Mouse (Mus musculus) cerebellum, adult 9-11 months (tissue): ENCODE data around the gene Stx5a.
A peak's percentile ranks its signal among the peaks of the same experiment; 100 is the strongest.

ENCODE experiments used
- DNase-seq: peaks from one replicate; pipeline ENCODE4 v3.0.0; 2022

Gene Stx5a

DNA sequence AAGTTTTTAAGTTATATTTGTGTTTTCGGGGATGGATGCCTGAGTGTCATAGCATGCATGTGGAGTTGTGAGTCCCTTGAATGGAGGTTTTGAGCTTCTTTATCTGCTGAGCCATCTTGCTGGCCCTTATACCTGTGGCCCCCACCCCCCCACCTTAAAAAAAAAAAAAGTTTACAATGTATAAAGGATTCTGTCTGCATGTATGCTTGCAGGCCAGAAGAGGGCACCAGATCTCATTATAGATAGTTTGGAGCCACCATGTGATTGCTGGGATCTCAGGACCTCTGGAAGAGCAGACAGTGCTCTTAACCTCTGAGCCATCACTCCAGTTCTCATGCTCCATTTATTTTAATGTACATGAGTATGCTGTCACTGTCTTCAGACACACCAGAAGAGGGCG lies 6.2 kb downstream of the Stx5a start:
- no peak for DNase-seq

DNA sequence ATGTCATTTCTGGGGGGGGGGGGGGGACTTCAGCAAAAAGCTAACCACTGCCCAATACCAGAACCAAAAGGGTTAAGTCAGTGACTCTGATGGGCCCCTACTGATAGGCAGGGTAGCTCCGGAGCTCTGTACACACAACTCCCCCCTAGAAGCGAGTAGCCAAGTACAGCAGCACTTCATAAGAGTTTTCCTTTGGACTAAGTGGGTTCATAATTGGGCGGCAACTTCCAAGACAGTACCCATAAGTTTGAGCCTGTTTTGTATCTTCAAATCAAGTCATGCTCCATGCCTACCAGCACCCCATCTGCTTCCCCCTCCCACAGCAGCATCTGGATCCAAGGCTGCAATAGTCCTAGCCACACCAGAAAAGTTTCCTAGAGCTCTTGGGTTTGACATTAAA lies 14.4 kb downstream of the Stx5a start:
- DNase-seq: no peak

DNA sequence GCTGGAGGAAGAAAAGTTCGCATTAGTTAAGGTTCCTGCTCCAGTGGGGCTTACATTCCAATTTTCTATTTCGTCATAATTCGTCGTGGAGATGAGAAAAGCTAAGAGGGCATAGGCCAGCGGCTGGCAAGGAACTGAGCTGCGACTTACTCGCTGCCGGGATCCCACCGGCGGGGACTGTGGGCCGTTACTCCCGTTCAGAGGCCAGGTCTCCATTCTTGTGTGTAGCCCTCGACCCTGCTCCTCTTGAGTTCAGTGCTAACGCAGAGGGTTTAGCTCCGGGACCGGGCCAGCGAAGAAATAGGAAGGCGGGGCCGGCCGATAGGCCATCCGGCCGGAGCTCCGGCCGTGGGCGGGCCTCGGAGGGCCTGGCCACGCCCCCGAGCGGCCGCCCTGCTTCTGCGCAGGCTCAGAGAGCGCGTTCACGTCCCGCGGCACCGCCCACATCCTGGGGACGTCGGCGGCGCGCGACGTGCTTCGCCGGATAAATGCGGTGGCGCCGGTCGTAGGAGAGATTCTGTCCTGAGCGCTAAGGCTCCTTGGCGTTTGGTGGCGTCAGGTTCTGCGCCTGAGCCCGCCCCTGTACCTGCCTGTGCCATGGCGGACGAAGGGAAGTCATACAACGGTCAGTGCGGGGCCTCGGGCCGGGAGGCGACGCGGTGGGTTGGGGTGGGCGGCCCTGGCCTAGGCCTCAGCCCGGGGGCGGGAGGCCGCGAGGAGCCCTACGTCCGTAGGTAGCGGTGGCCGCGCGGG lies 15.6 kb downstream of the Stx5a start, which contains the start of gene Nxf1:
Gene Nxf1, plus strand, starts transcription at position 439 of the 753 bp plus-strand sequence.
- peak; percentile 89 for DNase-seq

DNA sequence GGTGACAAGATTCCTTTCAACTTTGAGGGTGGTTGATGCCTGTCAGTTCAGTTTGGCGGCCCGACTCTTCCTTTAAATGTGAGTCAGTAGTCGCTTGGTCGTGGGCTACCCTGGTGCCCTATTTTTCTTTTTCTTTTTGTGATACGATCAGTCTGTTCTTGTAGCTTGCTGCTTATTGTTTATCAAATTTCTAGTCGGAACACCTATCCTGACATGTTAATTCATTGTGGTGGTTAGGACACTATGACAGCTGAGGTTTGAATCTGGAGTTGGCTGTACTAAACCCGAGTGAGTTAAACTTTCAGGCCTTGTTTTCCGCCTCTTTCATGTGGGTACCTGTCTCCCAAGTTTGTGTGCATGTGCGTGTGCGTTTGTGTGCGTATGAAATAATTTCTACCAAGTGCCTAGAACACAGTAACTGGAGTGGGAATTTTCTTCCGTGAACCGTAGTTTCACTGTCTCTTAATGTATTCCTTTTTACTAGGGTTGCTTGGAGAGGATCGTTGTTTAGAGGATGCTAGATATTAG lies 16.3 kb downstream of the Stx5a start:
- no peak for DNase-seq

DNA sequence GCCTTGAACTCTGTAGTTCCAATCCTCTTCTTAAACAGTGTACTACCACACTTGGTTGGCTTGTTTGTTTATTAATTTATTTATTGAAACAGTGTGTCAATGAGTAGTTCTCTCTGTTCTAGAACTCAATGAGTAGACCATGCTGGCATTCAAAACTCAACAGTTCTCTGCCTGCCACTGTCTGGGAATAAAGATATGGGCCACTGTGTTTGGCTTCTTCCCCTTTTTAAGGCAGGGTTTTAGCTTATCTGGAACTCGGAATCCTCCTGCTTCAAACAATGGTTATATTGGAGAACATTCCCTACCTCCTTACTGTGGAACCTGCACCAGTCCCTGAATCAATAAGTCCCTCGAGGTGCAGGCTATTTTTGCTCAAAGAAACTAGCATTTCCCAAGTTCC lies 17.7 kb downstream of the Stx5a start:
- no peak for DNase-seq

DNA sequence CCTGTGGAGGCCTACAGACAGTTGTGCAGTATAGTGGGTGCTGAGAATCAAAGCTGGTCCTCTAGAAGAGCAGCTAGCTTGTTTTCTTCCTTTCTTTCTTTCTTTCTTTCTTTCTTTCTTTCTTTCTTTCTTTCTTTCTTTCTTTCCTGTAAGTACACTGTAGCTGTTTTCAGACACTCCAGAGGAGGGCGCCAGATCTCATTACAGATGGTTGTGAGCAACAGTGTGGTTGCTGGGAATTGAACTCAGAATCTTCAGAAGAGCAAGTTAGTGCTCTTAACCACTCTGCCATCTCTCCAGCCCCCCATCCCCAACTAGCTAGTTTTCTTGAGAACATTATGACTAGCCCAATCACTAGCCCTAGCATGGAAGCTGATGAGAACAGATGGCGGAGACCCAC lies 19.5 kb downstream of the Stx5a start:
- no peak for DNase-seq

DNA sequence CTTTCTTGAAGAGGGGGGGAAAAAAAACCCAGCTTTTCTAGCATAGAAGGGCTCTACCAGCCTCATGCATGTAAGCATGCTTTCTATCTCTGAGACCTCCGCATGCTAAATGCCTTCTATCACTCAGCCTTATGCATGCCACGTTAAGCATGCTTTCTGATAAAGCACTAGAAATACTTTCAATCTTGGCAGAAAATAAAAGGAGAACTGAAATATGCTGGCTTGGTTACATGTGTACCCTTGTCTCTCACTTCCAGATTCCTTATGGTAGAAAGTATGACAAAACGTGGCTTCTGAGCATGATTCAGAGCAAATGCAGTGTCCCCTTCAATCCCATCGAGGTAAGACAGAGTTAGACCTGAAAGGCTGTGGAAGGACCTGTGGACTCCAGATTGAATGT lies 22.1 kb downstream of the Stx5a start:
- no peak for DNase-seq

DNA sequence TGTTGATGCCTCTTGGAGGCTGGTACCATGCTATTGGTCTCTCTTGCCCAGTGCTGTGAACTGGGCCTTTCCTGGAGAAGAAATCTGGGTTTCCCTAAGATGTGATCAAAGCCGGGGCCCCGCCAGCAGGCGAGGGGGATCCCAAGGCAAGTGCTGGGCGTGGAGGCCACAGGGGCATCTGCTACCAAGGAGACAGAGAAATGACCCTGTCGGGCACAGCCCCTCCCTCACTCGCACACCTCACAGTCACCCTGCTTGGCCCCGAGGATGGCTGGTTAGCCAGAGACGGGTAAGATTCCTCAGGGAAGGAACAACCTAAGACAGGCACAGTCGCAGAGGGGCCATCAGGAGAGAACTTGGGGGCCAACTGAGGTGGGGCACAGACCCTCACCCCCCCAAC lies 24.3 kb downstream of the Stx5a start:
- no peak for DNase-seq

DNA sequence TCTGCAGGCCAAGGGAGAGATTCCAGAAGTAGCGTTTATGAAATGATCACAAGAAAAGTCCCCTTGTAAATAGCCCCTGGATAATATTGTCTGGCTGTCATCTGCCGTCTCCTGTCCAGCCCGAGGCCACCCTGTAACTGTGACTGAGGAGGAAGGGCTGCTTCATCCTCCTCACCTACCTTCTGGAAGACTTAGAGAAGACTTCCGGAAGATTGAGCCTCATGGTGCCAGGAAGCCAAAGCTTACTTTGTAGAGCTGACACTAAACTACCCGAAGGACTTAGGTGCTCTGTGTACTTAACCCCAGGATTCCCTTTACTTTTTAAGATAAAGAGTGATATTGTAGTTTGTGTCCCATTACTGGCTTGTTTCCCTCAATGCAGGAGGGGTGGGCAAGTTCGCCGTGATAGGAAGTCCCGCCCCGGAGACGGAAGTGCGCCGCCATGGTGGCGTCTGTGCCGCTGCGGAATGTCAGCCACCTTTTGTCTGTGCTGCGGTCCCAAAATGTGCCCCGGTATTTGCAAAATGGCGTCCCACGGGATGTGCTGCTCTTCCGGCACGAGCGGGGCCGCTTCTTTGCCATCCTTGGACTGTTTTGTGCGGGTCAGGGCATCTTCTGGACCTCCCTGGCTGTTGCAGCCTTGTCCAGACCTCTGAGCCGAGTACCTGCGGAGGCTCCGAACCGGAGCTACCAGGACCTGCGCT lies 29.5 kb downstream of the Stx5a start, which contains the start of gene Tmem223:
Gene Tmem223, plus strand, starts transcription at position 430 of the 704 bp plus-strand sequence.
- DNase-seq: peak; percentile 81

DNA sequence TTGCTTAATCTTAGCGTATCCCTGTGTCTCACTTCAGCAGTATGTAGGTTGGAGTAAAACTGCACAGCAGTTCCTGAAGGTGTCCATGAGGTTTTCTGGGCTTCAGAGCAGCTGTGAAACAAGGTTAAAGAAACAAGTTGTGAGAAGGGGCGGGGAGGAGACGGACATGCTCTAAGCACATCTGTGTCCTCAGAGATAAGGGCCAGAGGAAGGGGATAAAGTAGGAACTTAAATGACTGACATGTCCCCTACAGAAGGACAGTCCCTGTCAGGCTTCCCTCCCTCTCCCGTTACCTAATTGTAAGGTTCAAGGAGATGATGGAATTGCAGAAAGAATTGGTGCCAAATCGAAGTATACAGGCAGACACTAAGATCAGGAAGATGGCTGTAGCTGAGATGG lies 31.8 kb downstream of the Stx5a start:
- DNase-seq: no peak

DNA sequence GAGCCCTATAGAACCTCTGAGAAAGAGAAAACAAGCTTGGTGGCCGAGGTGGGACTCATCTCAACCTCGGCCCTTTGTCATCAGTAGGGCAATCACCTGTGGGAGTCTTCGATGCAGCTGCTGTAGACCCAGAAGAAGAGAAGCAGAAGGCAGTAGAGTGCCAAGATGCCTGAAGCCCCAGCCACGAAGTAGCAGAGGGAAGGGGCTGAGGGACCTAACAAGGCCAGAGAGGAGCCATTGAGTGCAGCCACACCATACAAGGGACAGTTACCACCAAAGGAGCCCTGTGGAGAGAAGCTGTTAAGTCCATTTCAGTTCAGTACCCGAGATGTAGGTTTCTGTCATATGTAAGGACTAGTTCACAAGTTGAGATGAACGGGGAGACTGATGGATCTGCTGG lies 32.2 kb downstream of the Stx5a start:
- peak; percentile 38 for DNase-seq

DNA sequence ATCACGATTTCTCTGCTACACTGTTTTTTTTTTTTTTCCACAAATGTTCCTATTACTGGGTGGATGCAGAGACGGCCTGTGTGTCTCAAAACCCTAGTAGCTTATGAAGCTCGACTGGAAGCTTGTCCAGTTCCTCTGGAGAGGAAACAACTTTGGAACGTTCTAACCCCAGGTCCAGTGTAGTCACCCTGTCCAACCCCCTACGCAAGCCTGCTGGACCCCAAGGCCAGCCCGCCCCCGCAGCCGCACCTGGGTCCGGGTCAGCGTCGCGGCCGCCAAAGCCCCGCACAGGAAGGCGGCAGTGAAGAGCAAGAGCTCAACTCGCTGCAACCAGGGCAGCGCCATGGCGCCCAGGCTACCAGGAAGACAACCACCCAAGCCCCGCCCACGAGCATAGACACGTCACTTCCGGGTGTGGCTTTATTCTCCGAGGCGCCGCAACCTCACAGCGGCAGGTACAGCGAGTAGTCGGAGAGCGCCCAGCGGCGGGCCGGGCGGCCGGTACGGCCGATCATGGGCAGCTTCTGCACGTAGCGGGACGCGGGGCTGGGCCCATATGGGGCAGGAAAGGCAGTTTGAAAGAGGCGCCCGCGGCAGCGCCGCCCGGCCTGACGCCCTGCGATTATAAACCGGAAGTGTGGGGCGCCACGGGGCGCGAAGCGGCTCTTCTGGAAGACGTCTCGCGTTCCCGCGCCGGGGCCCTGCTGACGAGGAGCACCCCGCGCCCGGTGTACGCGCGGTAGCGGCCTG lies 33.0 kb downstream of the Stx5a start, which contains the start of gene Tmem179b:
Gene Tmem179b, minus strand, starts transcription at position 382 of the 750 bp plus-strand sequence.
- DNase-seq: peak; percentile 96

DNA sequence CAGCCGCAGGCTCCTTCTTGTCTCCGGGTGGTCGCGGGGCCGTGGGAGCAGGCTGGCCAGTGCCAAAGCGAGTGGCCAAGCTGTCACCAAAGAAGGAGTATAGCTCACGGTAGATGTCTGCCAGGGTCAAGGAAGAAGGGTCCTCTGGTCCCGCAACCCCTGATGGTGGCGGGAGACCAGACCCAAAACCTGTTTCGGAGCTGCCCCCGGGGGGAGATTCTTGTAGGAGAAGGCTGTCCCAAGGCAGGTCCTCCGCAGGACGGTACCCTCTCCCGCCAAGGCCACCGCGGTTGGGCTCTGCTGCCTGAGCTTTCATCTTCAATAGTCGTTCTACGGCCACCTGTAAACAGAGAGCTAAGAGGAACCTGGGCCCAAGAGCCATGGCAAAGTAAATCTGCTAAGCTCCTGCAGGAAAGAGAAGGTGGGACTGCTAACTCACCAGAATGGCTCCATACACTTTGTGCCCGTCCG lies 33.8 kb downstream of the Stx5a start:
- no peak for DNase-seq

DNA sequence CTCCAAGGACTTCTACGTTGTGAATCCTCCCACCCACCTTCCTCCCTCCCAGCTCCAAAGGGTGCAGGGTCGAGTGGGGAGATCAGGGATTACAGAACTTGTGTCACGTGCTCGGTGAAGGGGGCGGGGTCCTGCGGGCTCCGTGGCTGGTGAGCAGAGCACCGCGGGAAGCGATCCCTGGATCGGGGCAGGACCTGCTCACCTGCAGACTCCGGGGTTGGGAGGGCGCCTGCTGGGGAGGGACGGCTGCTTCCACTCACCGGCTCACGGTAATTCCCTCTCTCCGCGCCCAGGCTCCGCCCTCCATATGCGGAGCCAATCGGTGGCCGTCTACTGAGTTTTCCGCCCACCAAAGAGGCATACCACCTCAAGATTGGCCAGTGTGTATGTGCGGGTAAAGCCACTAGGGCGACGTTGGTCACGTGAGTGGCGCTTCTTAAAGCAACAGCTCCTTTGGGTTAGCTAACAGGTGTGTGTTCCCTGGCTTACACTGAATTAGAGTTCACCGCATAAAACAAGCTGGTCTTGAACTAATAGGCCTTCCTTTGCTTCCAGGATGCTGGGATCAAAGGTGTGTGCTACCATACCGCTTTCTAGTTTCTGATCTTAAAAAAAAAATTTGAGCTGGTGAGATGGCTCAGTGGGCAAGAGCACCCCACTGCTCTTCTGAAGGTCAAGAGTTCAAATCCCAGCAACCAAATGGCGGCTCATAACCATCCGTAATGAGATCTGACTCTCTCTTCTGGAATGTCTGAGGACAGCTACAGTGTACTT lies 45.0 kb downstream of the Stx5a start, which contains the start of gene Taf6l:
Gene Taf6l, minus strand, starts transcription at position 410 of the 774 bp plus-strand sequence.
- peak; percentile 95 for DNase-seq

DNA sequence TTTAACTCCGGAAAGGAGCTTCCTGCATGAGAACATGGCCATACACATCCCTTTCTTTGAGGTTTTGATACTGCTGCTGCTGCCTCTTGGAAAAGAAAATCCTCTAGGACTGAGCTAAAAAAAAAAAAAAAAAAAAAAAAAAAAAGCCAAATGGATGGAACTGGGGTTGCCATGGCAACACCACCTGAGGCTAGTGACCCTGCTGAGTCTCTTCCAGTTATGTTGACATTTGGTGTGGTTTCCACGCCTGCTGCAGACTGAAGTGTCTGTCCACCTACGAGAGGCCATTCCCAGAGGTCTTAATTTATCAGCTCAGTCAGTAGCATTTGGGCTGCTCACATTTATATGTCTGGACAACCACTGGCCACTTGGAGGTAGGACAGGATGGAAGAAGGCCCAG lies 47.3 kb downstream of the Stx5a start:
- DNase-seq: no peak

DNA sequence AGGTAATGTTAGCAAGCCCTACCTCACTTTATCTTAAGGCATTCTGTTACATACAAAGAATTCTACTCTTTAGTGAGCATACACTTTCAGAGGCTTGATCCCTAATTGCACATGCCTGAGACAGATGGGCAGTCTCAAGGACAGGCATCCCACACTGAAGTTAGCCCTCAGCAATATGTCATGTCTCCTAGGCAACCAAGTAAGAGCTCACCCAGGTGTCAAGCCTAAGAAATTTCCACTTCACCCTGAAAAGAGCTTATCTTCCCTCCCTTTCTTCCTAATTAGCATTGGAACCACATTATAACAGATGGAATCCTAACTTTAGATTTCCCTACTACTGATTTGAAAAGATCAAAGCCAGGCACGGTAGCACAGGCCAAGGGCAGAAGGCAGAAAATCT lies 48.0 kb downstream of the Stx5a start:
- DNase-seq: no peak

DNA sequence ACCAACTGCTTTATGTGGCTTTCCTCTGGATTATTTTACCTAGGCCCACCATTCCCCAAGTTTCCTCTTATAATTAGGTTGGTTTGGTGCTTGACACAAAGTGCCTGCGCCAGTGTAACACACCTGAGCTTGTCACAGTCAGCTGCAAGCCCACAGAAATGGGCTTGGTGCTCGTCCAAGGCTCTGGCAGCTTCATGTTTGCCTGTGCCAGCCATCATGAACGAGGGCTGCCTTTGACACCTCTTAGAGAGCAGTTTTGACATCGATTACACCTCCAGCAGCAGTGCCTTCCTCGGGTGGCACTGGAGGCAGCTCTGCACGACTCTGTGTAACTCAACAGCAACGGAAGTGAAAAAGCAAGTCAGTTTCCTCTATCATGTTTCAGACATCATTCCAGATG lies 49.0 kb downstream of the Stx5a start:
- DNase-seq: no peak

DNA sequence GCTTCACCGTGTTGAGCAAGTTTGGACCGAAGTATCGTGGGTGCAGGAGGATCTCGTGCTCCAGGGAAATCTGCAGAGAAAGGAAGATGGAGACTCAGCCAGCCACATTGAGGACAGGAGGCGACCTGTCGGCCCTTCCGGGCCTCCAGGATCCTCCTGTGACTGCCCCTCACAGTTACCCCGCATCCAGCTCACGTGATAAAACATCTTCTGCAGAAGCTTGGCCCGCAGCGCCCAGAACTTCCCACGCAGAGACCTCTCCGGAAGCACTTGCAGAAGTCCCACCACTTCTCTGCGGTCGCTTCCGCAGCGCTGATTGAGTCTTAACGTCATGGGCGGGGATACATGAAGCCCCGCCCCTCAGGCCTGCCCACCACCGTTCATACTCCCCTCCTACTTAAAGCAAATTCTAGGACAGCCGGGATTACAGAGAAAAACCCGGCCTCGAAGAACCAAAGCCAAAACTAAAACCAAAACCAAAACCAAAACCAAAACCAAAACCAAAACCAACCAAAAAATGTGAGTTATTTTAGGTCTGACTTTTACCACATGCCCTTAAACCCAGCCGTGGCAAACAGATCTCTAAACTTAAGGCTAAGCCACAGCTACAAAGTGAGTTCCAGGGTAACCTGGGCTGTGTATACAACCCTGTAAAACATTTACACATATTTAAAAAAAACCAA lies 57.2 kb downstream of the Stx5a start, which contains the start of gene Polr2g:
Gene Polr2g, minus strand, starts transcription at position 314 of the 683 bp plus-strand sequence.
- peak; percentile 92 for DNase-seq

DNA sequence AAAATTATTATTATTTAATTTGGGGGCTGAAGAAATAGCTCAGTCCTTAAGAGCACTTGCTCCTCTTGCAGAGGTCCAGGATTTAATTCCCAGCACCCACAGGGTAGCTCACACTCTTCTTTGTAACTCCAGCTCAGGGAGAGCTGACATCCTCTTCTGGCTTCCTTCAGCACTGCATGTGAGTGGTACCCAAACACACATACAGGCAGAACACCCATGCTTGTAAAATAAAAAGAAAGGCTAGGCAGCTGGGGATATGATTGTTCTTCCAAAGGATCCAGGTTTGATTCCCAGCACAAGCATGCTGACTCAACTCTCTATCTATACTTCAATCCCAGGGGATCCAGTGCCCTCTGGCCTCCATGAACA lies 57.7 kb downstream of the Stx5a start:
- DNase-seq: no peak

DNA sequence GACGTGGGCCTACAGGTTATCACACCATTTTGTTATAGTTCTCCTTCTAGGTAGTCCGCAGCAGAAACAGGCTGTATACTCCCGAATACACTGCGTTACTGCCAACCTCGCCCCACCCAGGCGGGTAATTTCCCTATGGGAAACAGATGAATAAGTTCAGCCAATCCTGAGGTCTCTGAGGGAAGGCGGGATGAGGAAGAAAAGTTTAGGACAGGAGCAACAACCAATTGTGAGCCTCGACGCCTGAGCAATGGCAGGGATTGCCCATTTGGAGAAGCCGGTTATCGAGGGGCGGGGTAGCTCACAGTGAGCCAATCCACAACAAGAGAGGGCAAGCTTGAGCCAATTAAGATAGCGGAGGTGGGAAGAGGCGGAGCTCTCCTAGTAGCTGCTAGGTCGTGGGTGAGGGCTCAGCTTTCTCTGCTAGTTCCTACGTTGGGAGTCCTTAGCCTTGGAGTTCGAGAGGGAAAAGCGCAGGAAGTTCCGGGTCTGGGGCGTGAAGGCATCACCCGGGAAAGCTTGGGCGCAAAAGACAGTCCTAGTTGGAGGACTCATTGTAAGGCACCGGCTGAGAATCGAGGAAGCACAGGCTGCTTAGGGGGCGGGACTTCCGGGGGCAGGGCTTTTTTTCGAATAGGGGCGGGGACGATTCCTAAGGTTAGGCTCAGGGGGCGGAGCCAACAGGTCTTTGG lies 61.1 kb downstream of the Stx5a start, which contains the start of gene Zbtb3:
Gene Zbtb3, plus strand, starts transcription at position 426 of the 692 bp plus-strand sequence.
- peak; percentile 98 for DNase-seq
